Mouse (Mus musculus) stomach, postnatal 0 days (tissue): ENCODE measurements around the gene 2700081O15Rik. TPM values are rescaled to one million over a fixed set of nuclear protein-coding genes. Genes with fewer than 3 reads are reported as not detected.

ENCODE experiments used
- ATAC-seq: fragments of 200-750 bp; cut with Nextera tagmentation; 2 replicates; pipeline ENCODE4 v1.8.0; 2017; ENCODE audit not compliant: low FRiP score, low TSS enrichment
- DNase-seq: peaks from one replicate; pipeline ENCODE4 v3.0.0-alpha.2; 2016; ENCODE audit warnings: low spot score
- H3K27ac ChIP-seq: fragments of 300-500 bp; sonication (generic); replicated peaks from 2 replicates; pipeline ENCODE4 v1.5.1; 2014; ENCODE audit warnings: mild to moderate bottlenecking, control low read depth
- H3K27me3 ChIP-seq: fragments of 300-500 bp; sonication (generic); 2 replicates; pipeline ENCODE4 v1.6.1; 2014; ENCODE audit warnings: low read length; ENCODE audit not compliant: control insufficient read depth, insufficient read depth
- H3K36me3 ChIP-seq: fragments of 300-500 bp; sonication (generic); 2 replicates; pipeline ENCODE4 v1.6.1; 2014; ENCODE audit warnings: low read length, mixed read lengths; ENCODE audit not compliant: control insufficient read depth, insufficient read depth
- H3K4me1 ChIP-seq: fragments of 300-500 bp; sonication (generic); replicated peaks from 2 replicates; pipeline ENCODE4 v1.6.1; 2014; ENCODE audit warnings: antibody characterized with exemption; ENCODE audit not compliant: control insufficient read depth, insufficient read depth
- H3K4me2 ChIP-seq: fragments of 300-500 bp; sonication (generic); replicated peaks from 2 replicates; pipeline ENCODE4 v1.6.1; 2014; ENCODE audit warnings: low read depth, mild to moderate bottlenecking, control low read depth, moderate library complexity
- H3K4me3 ChIP-seq: fragments of 300-500 bp; sonication (generic); 2 replicates; pipeline ENCODE4 v1.5.1; 2014; ENCODE audit warnings: low read depth, low read length, control low read depth
- H3K9ac ChIP-seq: fragments of 300-500 bp; sonication (generic); 2 replicates; pipeline ENCODE4 v1.6.1; 2014; ENCODE audit warnings: mild to moderate bottlenecking, low read length, control low read depth, mixed read lengths
- H3K9me3 ChIP-seq: fragments of 300-500 bp; sonication (generic); 2 replicates; pipeline ENCODE4 v1.6.1; 2016; ENCODE audit warnings: low read length; ENCODE audit not compliant: control insufficient read depth
- CTCF ChIP-seq: IDR thresholded peaks from 2 replicates; pipeline ENCODE4 v1.5.1; 2016; ENCODE audit warnings: antibody characterized with exemption, low read depth, mild to moderate bottlenecking, moderate library complexity
- EP300 ChIP-seq: optimal IDR thresholded peaks from 2 replicates; pipeline ENCODE3; 2016; ENCODE audit warnings: antibody characterized with exemption
- WGBS: fragments of 180-500 bp; shearing (Covaris S2); extraction: QIAGEN DNeasy Blood & Tissue Kit; methylation state at CpG from one replicate; pipeline ENCODE4 v1.1.7; 2014; 5-methylcytosine and 5-hydroxymethylcytosine counted together
- microRNA-seq: library from miRNA; unstranded; fragments of <30 nt; microRNA quantifications from one replicate; pipeline ENCODE4, GENCODE M21; 2016
- polyA plus RNA-seq: library from polyadenylated mRNA; unstranded; fragments of >200 nt; fragmentation: Nextera tagmentation; extraction: Ambion mirVana; gene quantifications from 2 replicates; pipeline ENCODE4 v1.2.1, GENCODE M21; 2015

Gene 2700081O15Rik
- polyA plus RNA-seq, 1 experiment from 2014 or later: 2.6 TPM

DNA sequence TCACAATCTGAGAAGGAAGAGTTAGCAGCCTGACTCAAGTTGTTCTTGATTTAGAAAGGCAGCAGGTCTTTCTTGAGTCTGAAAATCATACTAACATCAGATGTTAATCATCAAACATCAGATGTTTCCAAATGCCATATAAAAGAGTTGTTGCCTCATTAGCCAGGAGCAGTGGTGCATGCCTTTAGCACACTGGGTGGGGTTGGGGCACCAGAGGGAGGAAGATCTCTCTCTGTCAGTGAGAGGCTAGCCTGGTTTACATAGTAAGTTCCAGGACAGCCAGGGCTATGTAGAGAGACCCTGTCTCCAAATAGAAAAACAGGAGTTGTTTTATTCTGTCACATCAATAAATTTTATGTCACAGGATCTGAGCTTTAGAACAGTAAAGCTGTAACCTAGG, 41.5 kb downstream of the 2700081O15Rik start:
- no peak for TF ChIP-seq CTCF
- no peak for TF ChIP-seq EP300
- Histone ChIP-seq H3K4me3 (no peak overlapping the region), H3K9me3 (no peaks in the 10 kb centered on the region), H3K27me3 (no peaks in the 10 kb centered on the region), H3K36me3 (no peaks in the 10 kb centered on the region), H3K4me2 (no peak overlapping the region), H3K27ac (no peak overlapping the region), H3K4me1 (no peaks in the 10 kb centered on the region), H3K9ac (no peak overlapping the region)
- DNase-seq (no peak), ATAC-seq (no peak)

DNA sequence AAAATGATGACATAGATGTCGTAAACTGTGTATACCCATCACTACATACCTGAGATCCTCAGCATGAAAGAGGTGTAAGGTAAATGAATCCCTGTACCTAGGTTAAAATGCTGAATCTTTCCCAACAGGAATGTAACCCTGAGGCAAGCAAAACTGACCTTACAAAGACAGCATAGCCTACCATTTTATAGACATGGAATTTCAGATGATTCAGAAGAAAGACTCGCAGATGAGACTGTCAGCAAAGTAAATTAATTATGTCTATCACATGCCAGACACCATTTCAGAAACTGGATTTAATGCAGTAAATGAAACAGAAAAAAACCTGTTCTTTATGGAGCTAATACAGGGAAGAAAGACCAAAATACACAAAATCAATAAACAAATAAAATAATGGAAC, 41.9 kb downstream of the 2700081O15Rik start:
- DNase-seq (no peak), ATAC-seq (no peak)
- TF ChIP-seq CTCF (no peak), EP300 (no peak)
- Histone ChIP-seq H3K36me3 (no peaks in the 10 kb centered on the region), H3K4me1 (no peaks in the 10 kb centered on the region), H3K27me3 (no peaks in the 10 kb centered on the region), H3K9me3 (no peaks in the 10 kb centered on the region), H3K27ac (no peak overlapping the region), H3K9ac (no peak overlapping the region), H3K4me2 (no peak overlapping the region), H3K4me3 (no peak overlapping the region)
- WGBS: 81% methylated on average over 2 of the region's 2 CpGs

- Histone ChIP-seq H3K27me3 (no peaks in the 10 kb centered on the region), H3K4me1 (no peaks in the 10 kb centered on the region), H3K9ac (no peak overlapping the region), H3K4me2 (no peak overlapping the region), H3K27ac (no peak overlapping the region), H3K4me3 (no peak overlapping the region), H3K36me3 (no peaks in the 10 kb centered on the region), H3K9me3 (no peaks in the 10 kb centered on the region)
- DNase-seq: no peak
- no peak for TF ChIP-seq EP300
- no peak for TF ChIP-seq CTCF
- ATAC-seq: no peak
These were observed 50.5 kb downstream of the 2700081O15Rik start for GRCm38 (mm10) chr19:7467915-7468314.

GRCm38 (mm10) chr19:7470643-7471042, 53.2 kb downstream of the 2700081O15Rik start:
- no peak overlapping the region for H3K4me2 ChIP-seq
- ATAC-seq (no peak), DNase-seq (no peak)
- H3K4me1 ChIP-seq: no peaks in the 10 kb centered on the region
- no peak overlapping the region for H3K9ac ChIP-seq
- no peak overlapping the region for H3K27ac ChIP-seq
- no peaks in the 10 kb centered on the region for H3K27me3 ChIP-seq
- H3K36me3 ChIP-seq: no peaks in the 10 kb centered on the region
- H3K9me3 ChIP-seq: no peaks in the 10 kb centered on the region
- no peak overlapping the region for H3K4me3 ChIP-seq
- TF ChIP-seq EP300 (no peak), CTCF (no peak)
- 64% methylated on average over 2 of the region's 2 CpGs for WGBS

Small RNA genes lying within 50 kb of the gene (microRNA-seq; reads per million reads assigned to microRNA genes)
- gene Mir6991: not detected

Other genes with a start within 250 kb of the 2700081O15Rik start
- 121 and 126 TPM in 2 replicates for gene Otub1, start 211.3 kb upstream of the 2700081O15Rik start, polyA plus RNA-seq
- gene Cox8a, start 200.0 kb upstream of the 2700081O15Rik start, polyA plus RNA-seq: 1,651 and 1,766 TPM in 2 replicates
- gene Naa40, start 176.4 kb upstream of the 2700081O15Rik start, polyA plus RNA-seq: 20.1 and 20.5 TPM in 2 replicates
- gene Rcor2, start 150.3 kb upstream of the 2700081O15Rik start, polyA plus RNA-seq: 2.2 and 2.4 TPM in 2 replicates
- 44.7 and 56.0 TPM in 2 replicates for gene Mark2, start 75.8 kb upstream of the 2700081O15Rik start, polyA plus RNA-seq
- 13.5 and 14.2 TPM in 2 replicates for gene Spindoc, start 34.6 kb upstream of the 2700081O15Rik start, polyA plus RNA-seq
- gene Rtn3, start 65.7 kb downstream of the 2700081O15Rik start, polyA plus RNA-seq: 116 and 120 TPM in 2 replicates
- gene Atl3, start 76.4 kb downstream of the 2700081O15Rik start, polyA plus RNA-seq: 14.4 and 17.7 TPM in 2 replicates
- 23.9 and 25.0 TPM in 2 replicates for gene Pla2g16, start 139.8 kb downstream of the 2700081O15Rik start, polyA plus RNA-seq
- 2.3 and 3.6 TPM in 2 replicates for gene Lgals12, start 189.6 kb downstream of the 2700081O15Rik start, polyA plus RNA-seq
- 0.10 TPM in 1 of 2 replicates, not detected in the other for gene Hrasls5, start 194.9 kb downstream of the 2700081O15Rik start, polyA plus RNA-seq